Mouse (Mus musculus): Measurements from ENCODE around the gene Taf4. TPM values are rescaled to one million over a fixed set of nuclear protein-coding genes. Genes with fewer than 3 reads are reported as not detected.

Taf4 gene
- total RNA-seq, 2 experiments from 2014 or later = 22.1 to 28.4 TPM

DNA sequence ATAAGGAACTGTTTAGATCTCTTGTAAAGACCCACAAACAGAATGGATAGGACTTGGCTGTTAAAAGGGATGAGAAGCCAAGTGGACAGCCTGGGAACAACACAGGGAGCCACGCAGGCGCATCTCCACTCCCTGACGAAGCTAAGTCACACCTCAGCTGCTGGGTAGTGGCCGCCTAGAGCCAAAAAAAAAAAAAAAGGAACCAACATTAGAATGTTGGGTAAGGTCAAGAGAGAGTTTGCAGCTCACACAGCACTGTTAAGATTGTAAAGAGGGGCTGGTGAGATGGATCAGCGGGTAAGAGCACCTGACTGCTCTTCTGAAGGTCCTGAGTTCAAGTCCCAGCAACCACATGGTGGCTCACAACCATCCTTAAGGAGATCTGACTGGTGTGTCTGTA, 27.6 kb downstream of the Taf4 start:
- ATAC-seq (replicated peaks; ENCODE audit: low FRiP score, low TSS enrichment, poor library complexity, severe bottlenecking) = peak; percentile 46; the same call in 1 of the 2 replicates

DNA sequence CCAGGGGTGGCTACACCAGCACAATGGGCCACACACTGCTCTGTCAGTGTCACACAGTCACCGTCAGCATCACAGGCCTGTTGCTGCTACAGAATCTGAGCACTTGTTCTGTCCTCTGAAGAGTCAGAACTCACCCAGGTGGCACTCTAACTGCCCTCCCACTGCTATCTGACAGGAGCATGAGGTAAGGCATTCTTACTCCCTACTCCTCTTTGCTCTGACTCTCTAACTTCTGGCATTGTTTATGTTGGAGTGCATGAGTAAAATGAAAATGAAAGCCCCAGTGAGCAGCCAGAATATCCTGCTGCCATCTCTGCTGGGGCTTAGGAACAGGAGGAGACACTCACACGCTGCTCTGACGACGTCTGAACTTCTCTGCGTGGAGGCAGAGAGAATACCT, 28.8 kb downstream of the Taf4 start:
- ATAC-seq (replicated peaks; ENCODE audit: low FRiP score, low TSS enrichment, poor library complexity, severe bottlenecking) = no peak

DNA sequence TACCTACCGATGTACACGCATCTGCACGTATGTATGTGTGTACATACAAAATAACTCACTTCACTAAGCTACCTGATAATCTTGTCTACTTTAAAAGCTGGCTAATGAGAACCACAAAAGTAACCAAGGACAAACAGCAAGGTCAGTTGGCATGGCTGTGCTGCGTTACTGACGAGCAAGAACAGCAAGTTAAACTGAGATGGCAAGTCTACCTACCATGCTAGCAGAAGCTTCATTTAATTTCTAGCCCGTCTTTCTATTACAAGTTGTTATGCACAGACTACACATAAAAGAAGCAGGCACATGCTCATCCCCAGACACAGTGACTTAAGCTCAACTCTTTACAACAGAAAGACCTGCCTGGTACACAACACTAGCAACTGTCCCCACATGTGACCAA, 29.9 kb downstream of the Taf4 start:
- ATAC-seq (replicated peaks; ENCODE audit: low FRiP score, low TSS enrichment, poor library complexity, severe bottlenecking) = no peak

DNA sequence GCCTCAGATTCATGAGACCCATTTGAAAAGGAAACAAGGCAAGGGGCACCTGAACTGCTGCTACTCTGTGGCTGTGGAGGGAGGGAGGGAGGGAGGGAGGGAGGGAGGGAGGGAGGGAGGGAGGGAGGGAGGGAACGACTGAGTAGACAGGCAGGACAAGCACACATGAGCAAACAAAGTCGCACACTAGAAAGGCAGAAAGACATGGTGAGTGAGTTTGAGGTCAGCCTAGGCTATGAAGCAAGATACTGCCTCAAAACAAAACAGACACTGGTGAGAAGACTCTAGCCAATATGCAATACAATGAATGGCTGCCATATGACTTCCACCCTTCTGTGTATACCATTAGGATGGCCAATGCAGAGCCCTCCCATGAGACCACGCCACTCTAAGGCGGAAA, 31.4 kb downstream of the Taf4 start:
- no peak for ATAC-seq (replicated peaks; ENCODE audit: low FRiP score, low TSS enrichment, poor library complexity, severe bottlenecking)

DNA sequence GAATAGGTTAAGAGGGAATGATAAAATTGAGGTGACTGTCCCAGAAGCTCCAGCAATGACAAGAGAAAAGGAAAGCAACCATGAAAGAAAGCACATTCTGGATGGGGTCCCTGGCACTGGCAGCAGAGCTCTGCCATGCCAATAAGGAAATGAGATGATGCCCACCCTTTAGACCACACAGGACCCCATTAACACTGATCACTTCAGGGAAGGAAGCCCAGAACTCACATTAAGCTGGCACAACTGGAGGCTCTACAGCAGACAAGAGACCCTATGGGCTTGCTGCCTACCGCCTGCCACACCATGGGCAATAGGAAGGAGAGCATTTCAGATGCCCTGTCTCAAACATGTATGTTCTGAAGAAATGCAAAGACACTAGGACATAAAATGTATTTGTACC, 34.8 kb downstream of the Taf4 start:
- no peak for ATAC-seq (replicated peaks; ENCODE audit: low FRiP score, low TSS enrichment, poor library complexity, severe bottlenecking)

DNA sequence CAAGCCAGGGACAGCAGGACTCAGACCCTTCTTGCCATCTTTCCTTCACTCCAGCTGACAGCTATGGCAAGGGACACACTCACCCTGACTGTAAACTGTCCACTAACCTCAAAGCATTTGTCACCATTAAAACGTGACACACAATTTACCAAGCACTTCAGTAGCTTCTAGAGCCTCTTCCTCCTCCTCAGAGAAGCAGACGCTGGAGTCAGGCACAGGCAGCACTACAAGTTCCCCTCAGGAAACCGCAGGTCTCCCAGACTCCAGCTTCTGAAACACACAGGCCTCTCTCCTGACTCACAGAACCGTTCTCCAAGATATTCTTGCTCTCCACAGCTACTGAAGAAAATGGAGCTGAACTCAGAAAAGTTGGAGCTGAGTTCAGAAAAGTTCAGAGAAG, 39.4 kb downstream of the Taf4 start:
- ATAC-seq (replicated peaks; ENCODE audit: low FRiP score, low TSS enrichment, poor library complexity, severe bottlenecking) = 0 out of 2 replicates have a peak, but pooled peaks have one; percentile 4

DNA sequence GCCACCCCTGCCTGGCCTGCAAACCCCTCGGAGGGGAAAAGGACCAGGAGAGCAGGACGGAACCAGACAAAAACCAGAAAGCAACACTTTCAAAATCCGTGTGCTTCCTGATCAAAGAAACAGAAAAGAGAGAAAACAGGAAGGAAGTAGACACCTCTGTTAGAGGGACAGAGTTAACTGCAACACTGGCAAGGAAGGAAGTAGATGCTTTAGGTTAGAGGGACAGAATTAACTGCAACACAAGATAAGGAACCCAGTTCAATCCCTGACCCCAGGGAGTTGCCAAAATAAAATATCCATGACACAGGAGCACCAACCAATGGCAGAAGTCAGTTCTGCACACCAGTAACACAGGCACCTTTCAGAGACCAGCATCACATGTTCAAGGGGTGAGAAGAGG, 42.3 kb downstream of the Taf4 start:
- no peak for ATAC-seq (replicated peaks; ENCODE audit: low FRiP score, low TSS enrichment, poor library complexity, severe bottlenecking)

DNA sequence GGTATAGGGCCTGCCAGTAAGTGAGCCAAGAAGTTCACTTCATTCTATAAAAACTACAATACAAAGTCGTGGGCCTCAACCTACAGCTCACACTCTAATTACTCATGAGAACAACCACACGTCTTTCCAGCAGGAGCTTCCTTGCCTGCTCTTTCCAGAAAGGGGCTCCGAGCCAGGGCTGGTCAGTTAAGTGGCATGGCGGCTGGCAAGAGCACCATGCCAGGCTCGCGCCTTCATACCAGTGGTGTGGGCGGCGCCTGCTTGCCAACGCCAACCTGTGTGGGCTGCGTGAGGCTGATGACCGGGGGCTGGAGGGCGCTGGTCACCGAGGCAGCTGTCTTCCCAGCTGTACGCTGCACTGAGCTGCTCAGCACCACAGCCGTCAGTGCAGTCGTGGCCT, 44.7 kb downstream of the Taf4 start:
- ATAC-seq (replicated peaks; ENCODE audit: low FRiP score, low TSS enrichment, poor library complexity, severe bottlenecking) = no peak

DNA sequence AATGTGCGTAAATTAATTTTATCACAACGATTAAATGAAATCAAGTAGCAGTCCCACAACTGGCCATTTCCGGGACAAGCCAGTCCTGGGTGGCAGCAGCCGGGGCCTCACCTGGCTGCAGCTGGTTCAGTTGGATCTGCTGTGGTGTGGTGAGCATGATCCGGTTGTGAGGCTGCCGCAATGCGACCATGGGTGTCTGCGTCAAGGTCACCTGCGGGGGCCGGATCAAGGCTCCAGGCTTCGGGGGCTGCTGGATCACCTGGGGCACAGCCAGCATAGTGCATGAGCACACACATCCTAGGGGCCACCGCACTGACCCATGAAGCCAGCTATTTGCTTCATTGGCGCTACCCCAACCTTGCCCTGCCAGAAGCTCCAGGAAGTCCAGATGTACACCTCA, 47.3 kb downstream of the Taf4 start:
- ATAC-seq (replicated peaks; ENCODE audit: low FRiP score, low TSS enrichment, poor library complexity, severe bottlenecking) = no peak

DNA sequence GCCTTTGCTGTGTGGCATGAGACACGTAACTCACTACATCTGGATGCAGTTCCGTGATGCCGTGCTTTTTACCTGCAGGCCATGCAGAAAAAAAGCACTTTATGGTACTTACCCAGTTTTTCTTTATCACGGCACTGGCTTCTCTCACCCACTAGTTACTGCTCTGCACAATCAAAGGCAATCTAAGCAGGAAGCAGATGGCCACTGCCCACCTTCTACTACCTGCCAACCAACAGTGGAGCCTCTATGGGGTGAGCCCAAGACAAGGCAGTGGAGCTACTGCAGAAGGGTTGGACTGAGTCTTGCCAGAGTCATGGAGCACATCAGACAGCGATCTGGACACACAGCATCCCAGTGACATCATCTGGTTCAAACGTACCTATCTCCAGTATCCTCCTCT, 52.4 kb downstream of the Taf4 start:
- no peak for ATAC-seq (replicated peaks; ENCODE audit: low FRiP score, low TSS enrichment, poor library complexity, severe bottlenecking)

DNA sequence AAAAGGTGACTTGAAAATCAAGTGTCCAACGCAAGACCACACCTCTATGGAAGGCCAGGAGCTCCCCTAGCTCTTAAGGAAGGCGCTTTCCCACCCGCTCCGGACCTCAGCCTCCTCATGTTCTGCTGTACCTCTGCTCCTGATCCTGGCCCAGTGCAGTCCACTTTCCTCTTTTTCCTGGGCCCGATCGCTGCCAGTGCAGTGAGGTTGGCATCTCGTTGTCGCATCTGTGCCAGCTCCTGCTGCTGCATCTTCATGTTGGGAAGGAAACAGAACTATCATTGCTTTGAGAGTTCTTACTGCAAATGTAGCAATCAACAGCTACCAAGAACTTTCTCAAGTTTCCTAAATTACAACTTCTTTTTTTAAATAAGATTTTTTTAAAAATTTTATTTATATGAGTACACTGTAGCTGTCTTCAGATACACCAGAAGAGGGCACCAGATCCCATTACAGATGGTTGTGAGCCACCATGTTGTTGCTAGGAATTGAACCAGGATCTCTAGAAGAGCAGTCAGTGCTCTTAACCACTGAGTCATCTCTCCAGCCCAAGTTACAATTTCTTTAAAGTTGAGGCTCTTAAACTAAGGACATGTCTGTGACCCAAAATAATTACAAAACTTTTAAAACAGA, 55.3 kb downstream of the Taf4 start:
- ATAC-seq (replicated peaks; ENCODE audit: low FRiP score, low TSS enrichment, poor library complexity, severe bottlenecking) = no peak

DNA sequence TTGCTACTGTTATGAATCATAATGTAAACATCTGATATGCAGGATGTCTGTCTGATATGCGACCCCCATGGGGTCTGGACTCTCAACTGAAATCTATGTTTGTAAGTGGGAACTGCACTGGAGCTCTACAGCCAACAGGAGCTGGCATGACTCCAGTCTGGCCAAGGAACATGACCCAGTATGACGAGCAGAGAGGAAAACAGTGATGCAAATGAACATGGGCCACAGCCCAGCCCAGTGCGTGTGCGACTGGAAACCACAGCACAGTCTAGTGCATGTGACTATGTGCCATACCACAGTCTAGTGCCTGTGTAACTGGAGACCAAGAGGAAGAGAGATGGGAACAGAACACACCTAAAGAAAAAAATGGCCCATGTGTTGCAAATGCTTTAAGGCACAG, 56.4 kb downstream of the Taf4 start:
- ATAC-seq (replicated peaks; ENCODE audit: low FRiP score, low TSS enrichment, poor library complexity, severe bottlenecking) = no peak

DNA sequence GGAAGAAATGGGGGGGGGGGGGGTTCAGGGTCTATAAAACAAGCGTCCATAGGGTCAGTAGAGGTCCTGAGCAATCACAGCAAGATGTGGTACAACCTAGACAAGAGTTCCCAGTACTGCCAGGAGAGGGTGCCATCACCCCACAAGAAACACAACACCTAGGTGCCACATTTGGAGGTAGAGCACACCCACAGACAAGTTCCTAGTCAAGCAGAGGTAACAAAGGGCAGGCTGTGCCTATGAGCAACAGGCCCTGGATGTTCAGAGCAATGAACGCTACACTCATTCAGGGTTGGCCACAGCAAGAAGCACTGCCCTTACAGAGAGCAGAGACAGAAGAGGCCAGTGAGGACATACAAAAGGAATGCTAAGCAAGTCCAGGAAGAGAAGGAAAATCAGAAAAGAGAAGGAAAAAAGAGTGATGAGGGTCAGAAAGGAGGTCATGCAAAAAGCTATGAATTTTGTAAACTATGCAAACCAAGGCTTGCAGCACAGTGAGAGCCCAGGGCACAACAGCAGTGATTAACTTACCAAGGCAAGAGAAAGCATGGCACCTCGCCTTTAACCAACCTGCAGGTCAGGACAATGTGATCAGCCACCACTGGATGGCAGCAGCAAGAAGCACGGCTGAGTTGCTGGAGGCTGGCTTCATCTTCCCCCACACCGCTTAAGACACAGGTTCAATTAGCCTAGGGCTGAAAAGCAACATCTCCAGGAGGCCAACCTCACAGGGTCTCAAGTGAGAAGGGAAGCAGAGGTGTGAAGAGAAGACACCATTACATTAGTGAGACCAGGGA, 59.4 kb downstream of the Taf4 start:
- peak; percentile 82 for ATAC-seq (replicated peaks; ENCODE audit: low FRiP score, low TSS enrichment, poor library complexity, severe bottlenecking)

DNA sequence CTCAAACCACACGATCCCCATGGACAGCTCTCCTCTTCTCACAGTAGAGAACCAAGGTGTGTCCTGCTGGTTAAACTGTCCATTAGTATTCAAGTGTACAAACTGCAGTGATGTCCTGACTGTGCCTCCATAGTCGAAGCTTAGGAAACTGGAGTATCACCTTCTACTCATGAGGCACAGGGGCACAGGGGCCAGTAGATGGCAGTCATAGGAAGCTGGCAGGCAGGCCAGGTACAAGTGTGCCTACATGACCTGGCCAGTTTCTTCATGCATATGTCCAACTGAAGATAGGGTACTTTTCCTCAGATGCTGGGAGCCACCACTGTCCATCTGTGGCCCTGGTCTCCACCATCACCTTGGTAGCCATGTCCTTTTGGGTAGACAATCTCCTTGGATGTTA, 62.2 kb downstream of the Taf4 start:
- no peak for ATAC-seq (replicated peaks; ENCODE audit: low FRiP score, low TSS enrichment, poor library complexity, severe bottlenecking)

DNA sequence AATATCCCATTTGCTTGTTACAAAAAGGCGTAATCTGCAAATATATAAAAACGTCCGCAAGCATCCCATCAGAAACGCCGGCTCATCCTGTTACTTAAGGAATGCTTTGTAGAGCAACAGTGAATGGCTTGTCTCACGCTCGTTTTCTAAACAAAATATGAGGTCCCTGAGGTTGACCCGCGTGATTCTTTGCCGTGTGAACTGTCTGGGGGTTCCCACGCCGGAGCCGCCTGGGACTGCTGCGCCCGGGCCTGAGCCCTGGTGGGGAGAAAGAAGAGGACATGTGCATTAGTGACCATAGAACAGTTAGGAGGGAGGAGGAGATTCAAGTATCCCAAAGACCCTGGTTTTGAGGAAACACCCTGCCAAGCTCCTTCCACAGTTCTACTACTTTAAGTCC, 63.1 kb downstream of the Taf4 start:
- no peak for ATAC-seq (replicated peaks; ENCODE audit: low FRiP score, low TSS enrichment, poor library complexity, severe bottlenecking)

DNA sequence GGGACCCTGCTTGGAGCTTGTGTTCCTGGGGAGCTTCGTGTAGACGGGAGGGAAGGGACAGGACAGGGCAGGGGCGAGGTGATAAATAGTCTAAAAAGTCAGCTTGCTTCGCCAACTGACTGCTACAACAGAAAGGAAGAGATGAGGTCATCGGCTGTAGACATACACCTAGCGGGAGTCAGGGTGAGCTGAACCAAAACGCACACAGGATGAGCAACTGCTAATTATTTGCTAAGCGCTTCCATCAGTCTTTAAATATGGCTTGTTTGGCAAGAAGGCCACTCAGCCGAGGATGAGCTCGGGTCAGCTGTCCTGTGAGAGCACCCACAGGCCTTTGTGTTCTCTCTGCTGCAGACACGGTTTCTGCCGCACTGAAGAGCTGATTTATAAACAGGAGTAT, 63.5 kb downstream of the Taf4 start:
- ATAC-seq (replicated peaks; ENCODE audit: low FRiP score, low TSS enrichment, poor library complexity, severe bottlenecking) = no peak

DNA sequence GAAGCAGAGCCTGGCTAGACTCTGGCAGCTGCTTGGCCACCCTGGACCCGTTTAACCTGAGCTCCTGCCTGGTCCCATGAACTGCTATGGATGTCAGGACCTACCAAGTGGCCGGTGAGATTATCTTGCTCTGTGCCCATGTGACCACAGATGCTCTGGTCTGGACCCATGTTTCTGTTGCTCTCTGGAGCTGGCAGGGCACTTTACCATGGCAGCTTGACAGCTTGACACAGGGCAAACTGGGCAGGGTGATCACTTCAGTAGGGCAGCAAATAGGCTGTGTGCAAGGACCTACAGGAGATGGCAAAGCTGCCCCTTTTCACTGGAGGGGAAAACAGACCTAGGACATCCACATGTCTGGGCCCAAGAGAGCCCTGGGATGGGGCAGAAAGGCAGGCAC, 79.5 kb downstream of the Taf4 start:
- no peak for ATAC-seq (replicated peaks; ENCODE audit: low FRiP score, low TSS enrichment, poor library complexity, severe bottlenecking)

DNA sequence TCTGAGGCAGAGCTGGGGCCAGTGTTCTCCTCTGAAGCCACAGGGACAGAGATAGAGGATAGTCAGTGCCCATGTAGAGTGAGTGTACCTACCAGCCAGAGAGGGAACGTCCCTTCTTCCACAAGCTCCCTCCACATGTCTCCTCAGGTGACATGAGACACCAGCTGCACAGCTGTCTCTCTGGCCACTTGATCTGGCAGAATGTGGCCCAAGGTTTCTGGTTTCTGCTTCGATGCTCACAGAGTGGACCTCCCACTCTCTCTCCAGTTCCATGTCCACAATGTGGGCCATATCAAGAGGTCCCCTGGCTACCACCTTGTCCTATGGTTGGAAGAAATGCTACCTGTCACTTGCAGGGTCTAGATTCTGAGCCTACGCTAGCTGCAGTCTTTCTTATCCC, 85.4 kb downstream of the Taf4 start:
- no peak for ATAC-seq (replicated peaks; ENCODE audit: low FRiP score, low TSS enrichment, poor library complexity, severe bottlenecking)

DNA sequence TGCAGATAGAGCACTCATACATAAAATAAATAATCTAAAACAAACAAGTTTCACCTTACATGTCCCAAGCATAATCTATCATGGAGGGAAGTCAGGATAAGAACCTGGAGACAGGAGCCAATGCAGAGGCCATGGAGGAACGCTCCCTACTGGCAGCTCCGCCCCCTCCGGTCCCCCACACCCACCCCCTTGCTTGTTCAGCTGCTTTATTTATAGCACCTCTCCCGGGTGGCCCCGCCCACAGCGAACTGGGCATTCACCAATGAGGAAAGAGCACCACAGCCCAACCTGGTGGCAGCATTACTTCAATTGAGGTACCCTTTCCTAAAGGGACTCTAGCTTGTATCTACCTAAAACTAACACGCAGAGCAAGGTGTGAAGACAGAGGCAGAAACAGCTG, 91.9 kb downstream of the Taf4 start:
- no peak for ATAC-seq (replicated peaks; ENCODE audit: low FRiP score, low TSS enrichment, poor library complexity, severe bottlenecking)

DNA sequence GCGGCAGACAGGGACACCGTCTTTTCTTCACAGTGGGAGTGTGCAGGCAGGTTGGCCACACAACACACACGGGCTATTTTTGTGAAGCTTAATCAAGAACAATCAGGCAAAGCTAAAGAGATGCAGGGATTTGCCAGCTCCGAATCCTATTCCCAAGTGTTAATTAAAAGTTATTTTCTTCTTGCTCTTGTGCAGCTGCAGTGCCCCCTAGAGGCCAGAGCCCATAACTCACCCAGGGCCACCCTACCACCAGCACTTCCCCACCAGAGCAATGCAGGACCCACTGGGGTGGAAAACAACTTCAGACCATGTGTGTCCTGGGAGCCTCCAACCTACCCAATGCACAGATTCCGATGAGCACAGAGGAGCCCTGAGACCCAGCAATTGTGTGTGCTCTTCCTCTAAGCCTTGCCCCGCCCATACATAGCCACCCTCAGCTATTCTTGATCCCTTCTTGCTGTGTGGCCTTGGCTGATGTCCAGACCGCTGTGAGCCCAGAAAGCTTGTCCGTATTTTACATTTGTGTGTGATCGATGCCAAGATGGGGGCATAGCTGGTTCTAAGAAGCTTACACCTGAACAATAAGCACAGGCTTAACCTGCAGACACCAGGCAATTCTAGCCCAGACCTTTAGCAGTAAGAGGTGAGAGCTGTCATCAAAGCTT, 98.8 kb downstream of the Taf4 start:
- ATAC-seq (replicated peaks; ENCODE audit: low FRiP score, low TSS enrichment, poor library complexity, severe bottlenecking) = no peak

DNA sequence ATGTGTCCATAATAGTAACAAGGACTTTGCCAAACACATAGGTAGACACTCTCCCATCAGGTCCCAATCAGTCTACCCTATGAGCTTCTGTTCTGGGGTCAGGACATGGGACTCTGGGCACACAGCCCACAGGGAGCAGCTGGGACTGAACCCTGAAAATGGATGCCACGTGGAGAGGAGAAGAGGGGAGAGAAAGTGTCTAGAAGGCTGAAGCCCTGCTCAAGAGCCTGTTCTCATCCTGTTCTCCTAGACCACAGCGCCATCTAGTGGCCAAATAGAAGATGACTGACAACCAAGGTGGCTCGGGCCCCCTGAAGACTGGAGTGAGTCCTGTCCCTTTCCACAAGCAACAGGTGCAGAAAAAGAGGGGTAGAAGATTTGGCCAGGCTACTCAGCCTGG, 101.3 kb downstream of the Taf4 start:
- peak; percentile 68 for ATAC-seq (replicated peaks; ENCODE audit: low FRiP score, low TSS enrichment, poor library complexity, severe bottlenecking)

Measured in megakaryocyte-erythroid progenitor cell, adult 5-6 weeks (primary cell).